Mouse (Mus musculus) kidney, adult 18-20 months (tissue): ENCODE measurements around the gene Map3k10.

Experiments used
- DNase-seq: peaks from one replicate; pipeline ENCODE4 v3.0.0; 2021

The Map3k10 gene

DNA sequence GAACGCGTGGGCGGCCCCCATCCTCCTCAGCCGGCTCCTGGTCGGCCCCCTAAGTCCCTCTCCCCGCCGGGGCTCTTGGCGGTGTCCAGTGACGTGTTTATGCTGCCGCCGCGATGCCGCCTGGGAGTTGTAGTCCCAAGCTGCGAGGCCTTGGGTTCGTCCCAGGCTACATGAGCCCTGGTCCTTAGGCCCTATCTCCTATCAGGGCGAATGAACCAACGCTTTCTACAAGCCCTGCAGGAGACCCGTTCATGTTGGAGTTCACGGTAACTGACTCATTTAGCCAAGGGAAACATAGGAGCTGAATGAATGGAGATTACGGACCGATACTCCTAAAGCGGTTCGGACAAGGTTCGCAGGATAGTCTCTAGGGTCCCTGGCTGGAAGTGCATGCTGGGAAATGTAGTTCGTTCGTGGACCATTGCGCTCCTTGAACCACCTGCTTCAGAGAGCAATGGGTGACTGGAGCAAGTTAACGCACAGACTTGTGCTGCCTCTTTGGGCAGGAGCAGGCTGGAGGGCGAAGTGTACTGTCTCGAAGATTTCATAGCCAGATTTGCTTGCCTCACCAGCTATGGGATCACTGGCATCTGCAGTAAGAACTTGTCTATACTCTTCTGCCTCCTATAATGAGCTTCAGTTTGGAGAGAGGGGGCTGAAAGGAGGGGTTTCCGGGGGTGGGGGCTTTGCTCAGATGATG, at the start of gene Map3k10:
TSS of gene Map3k10 (minus strand) at position 77 of the 700 bp plus-strand sequence.
- peak; percentile 97 for DNase-seq

DNA sequence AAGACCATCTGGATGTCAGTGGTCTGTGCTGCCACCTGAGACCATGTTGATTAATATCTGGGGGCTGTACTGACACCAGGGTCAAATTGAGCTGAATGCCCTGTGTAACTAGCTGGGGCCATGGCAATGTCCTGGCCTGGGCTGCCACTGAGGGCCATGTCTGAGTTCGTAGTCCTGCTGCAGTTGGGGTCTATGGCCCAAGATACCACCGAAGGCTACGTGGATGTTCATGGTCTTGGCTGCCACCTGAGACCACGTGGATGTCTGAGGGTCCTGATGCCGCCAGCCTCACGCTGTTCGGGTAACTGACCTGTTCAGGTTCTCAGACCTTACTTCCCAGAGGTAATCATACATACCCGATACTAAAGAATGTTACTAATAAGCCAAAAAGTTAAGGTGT, 47.6 kb upstream of the Map3k10 start:
- DNase-seq = no peak

DNA sequence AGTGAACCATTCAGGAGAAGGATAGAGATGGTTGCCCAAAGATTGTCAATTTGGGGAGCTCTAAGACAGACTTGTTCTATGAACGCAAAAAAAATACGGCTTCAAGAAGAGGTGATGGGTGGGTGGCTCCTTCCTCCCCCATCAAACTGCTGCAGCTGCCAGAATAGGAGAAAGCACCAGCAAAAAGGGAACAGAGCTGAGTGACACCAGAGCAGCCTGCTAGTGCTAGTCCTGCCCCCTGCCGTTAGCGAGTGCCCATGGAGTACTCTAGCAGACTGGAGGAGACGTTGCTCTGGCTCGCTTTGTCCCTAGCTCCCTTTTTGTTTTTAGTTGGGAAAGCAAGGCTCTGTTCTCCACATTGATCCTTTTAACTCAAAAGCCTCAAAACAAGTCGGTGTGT, 36.0 kb upstream of the Map3k10 start:
- no peak for DNase-seq

- no peak for DNase-seq
These were observed 22.3 kb upstream of the Map3k10 start for GRCm38 (mm10) chr7:27696711-27697110.

DNA sequence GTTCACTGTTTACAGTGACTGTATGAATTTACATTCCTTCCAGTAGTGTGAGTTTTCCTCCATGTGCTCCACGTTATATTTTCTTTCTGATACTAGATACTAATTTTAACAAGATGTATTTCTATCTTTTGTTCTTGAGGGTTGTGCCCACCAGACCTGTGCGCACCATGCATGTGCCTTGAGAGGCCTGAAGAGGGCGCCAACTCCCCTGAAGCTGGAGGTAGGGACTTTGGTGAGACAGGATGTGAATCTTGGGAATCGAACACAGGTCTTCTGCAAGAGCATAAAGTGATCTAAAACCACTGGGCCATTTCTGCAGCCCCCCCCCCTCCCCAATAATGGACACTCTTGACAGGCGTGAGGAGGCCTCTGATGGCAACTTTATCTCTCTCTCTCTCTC, 16.7 kb upstream of the Map3k10 start:
- DNase-seq = peak; percentile 30

- DNase-seq = peak; percentile 90
These were observed 14.6 kb upstream of the Map3k10 start, which contains the start of gene Zfp607b for GRCm38 (mm10) chr7:27688815-27689612. Gene Zfp607b, plus strand, starts transcription at chr7:27689340.

DNA sequence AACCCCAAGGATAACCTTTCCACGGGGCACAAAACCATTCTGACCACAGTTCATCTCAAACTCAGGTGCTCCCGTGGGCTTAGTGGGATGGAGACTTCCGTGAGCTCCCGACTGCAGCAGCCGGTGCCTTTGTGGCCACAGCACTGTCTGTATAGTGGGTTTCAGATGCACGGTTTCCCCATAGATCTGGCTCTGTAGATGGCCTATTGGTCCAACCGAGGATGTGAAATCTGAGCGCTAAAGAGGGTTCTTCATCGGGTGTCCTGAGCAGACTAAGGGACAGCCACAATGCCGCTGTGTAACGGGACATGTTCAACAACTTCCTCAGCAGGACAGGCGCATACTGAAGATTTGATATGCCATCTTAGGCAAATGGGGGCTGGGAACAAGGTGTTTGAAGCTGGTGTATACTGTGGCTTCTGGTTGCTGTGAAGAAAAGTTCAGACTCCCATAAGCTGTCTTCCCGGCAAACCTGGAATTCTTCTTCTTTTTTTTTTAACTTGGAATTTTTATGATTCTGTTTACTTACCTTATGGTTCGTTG, 13.9 kb upstream of the Map3k10 start:
- DNase-seq = no peak

- DNase-seq = no peak
These were observed 13.4 kb upstream of the Map3k10 start for GRCm38 (mm10) chr7:27687836-27688235.

- no peak for DNase-seq
These were observed 12.6 kb upstream of the Map3k10 start for GRCm38 (mm10) chr7:27687043-27687442.

GRCm38 (mm10) chr7:27685681-27686080, 11.3 kb upstream of the Map3k10 start:
- DNase-seq = no peak

- DNase-seq = no peak
These were observed 10.8 kb upstream of the Map3k10 start for GRCm38 (mm10) chr7:27685220-27685619.

DNA sequence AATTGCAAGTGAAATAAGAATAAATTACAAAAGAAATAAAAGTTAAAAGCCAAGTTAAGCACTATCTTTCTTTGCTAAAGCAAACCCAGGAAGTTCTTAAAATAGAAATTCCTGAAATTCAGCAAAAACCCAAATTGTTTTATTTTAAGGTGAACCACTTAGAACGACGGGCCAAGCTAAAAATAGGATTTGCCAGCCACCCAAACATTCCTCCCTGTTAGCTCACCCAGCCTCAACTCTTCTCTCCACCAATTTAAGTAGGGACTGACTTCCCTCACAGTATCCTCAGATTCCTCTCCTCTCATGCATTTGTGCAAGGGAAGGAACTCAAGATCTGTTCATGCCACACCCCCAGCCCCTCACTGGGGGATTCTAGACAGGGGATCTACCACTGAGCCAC, 8.8 kb upstream of the Map3k10 start:
- no peak for DNase-seq

- DNase-seq = no peak
These were observed 819 bp upstream of the Map3k10 start for GRCm38 (mm10) chr7:27675222-27675612.

- no peak for DNase-seq
These were observed 240 bp downstream of the Map3k10 start for GRCm38 (mm10) chr7:27674195-27674521.

DNA sequence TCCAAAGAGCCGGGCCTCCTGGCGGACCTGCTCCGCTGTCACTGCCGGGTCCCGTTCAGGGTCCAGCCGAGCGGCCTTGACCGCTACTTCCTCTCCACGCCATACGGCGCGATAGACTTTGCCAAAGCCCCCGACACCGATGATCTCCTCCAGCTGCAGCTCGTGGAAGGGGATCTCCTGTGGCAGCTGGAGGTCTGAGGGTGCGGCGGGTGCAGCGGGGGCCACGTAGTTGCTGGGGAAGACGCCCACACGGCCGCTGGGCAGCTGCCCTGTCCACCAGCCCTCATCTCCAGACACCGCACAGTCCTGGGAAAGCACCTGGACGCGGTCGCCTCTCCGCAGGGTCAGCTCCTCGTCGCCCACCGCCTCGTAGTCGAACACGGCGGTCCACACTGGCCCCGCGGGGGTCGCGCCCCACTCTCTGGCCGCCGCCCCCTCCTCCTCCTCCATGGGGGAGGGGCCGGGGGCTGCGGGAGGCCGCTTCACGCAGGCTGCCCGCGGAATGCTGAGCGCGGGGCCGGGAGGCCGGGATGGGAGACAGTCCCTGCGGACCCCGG, 745 bp downstream of the Map3k10 start:
- DNase-seq = peak; percentile 15

- no peak for DNase-seq
These were observed 1.3 kb downstream of the Map3k10 start for GRCm38 (mm10) chr7:27673064-27673574.

GRCm38 (mm10) chr7:27662038-27662437, 12.4 kb downstream of the Map3k10 start:
- no peak for DNase-seq

- no peak for DNase-seq
These were observed 15.4 kb downstream of the Map3k10 start for GRCm38 (mm10) chr7:27658712-27659663.

- DNase-seq = no peak
These were observed 16.5 kb downstream of the Map3k10 start for GRCm38 (mm10) chr7:27657824-27658395.

DNA sequence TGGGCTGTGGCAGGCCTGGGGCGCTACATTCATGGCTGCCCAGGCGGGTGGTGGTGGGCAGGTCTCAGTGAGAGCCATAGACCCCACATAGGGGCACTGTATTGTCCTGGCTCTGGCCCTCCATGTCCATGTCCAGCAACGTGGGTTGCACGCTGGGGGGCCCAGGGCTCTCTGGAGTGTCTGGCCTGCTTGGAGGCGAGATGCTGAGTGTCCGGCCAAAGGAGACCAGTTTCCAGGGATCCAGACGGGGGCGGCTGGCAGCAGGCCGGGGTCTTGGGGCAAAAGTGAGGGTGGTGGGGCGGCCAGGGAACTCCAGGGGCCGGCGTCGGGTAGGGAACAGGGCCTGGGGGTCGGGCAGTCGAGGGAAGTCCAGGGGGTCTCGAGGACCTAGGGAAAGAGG, 17.8 kb downstream of the Map3k10 start:
- DNase-seq = no peak

DNA sequence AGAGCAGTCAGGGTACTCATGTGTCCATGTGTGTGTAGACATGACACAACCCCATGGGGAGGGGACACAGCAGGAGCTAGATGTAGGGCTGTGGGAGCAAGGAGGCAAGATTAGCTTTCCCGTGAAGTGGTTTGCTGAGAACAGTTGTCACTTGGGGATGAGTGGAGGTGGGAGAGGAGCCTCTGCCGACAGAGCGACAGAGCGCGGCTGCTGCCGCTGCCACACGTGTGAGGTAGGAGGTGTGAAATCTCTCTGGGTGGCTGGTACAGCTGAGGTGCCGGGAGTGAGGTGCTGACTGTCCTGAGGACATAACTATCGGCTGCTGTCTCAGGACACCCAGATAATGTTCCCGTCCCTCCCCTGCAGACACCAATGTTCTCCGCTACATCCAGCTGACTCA, 18.9 kb downstream of the Map3k10 start:
- DNase-seq = no peak
